Mouse (Mus musculus) gastrocnemius, adult 2 months (tissue): Measurements from ENCODE around the gene Chst15. TPM values are rescaled to one million over a fixed set of nuclear protein-coding genes. Genes with fewer than 3 reads are reported as not detected.

ENCODE experiments used
- DNase-seq: peaks from one replicate; pipeline ENCODE4 v3.0.0; 2022
- H3K27ac ChIP-seq: fragments of 200-600 bp; 2 replicates; pipeline ENCODE4 v1.8.1; 2022; ENCODE audit warnings: mild to moderate bottlenecking
- H3K4me3 ChIP-seq: fragments of 200-600 bp; 2 replicates; pipeline ENCODE4 v1.8.1; 2022; ENCODE audit warnings: mild to moderate bottlenecking, moderate library complexity
- CTCF ChIP-seq: fragments of 200-600 bp; IDR thresholded peaks from 2 replicates; pipeline ENCODE4 v1.8.1; 2022; ENCODE audit warnings: antibody characterized with exemption, mild to moderate bottlenecking, moderate library complexity
- intact Hi-C: fragments of 180-260 bp; cut with DNase I; formaldehyde crosslinking; loops from one replicate; pipeline ENCODE4 v1.15.1; 2025
- total RNA-seq, 2 experiments: library from RNA; stranded (reverse); gene quantifications; 2 replicates each; pipeline ENCODE4 v1.2.3; 2021

Chst15 gene
- total RNA-seq, 2 experiments from 2014 or later, result 2.6 to 3.0 TPM

DNA sequence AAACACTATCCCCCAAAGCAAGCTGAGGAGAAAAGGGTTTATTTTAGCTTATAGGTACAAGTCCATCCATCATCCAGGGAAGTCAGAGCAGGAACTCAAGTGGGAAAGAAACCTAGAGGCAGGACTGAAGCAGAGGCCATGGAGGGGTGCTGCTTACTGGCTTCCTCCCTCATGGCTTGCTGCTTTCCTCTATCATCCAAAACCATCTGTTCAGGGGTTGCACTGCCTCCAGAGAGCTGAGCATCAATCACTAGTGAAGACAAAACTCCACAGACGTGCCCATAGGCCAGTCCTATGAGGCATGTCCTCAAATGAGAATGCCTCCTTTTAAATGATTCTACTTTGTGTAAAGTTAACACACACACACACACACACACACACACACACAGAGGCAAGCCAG, 13.2 kb upstream of the Chst15 start:
- no peak overlapping the region for H3K27ac ChIP-seq
- intact Hi-C loops, result no loop called here
- H3K4me3 ChIP-seq, result no peak overlapping the region
- DNase-seq, result no peak
- no peak for TF ChIP-seq CTCF

DNA sequence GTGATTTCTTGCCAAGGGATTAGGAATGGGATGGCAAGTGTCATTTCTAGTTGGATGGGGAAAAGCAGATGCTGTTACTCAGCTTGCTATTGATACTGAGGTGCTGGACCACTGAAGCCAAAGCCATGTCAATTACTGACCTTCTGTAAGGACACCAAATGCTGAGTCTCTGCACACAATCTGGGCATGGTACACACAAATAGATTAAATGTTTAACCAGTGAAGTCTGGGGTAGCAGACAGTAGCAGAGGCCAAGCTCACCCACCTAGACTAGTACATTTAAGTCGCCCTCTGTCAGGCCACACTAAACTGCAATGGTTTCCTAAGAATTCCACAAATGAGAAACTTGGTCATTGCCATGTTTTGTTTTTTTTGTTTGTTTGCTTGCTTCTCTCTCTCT, 11.6 kb upstream of the Chst15 start:
- Histone ChIP-seq H3K4me3 (no peak overlapping the region), H3K27ac (no peak overlapping the region)
- DNase-seq, result no peak
- no peak for TF ChIP-seq CTCF
- intact Hi-C loops, result no loop called here

- H3K4me3 ChIP-seq, result no peak overlapping the region
- peak; percentile 57 for DNase-seq
- TF ChIP-seq CTCF, result no peak
- intact Hi-C loops, result no loop called here
- no peak overlapping the region for H3K27ac ChIP-seq
Measured at GRCm38 (mm10) chr7:132325549-132326331, 8.7 kb upstream of the Chst15 start.

DNA sequence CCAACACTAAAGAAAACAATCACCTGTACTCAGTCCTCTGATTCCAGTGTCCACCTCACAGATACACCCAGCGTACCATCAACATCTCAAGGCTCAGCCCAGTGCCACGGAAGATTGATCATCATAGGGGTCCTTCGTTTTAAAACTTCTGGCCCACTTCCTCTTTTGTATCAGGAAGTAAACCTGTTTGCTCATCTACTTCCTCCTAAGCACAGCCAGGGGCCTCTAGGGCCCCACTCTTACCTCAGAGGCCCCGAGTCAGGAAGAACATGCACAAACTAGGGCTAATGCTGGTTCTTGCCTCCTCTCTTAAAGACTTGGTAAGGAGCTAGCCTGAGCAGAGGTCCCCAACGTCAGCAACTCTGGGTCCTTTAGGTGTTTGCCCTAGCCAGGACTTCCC, 6.4 kb upstream of the Chst15 start:
- TF ChIP-seq CTCF, result no peak
- intact Hi-C loops, result no loop called here
- DNase-seq, result no peak
- Histone ChIP-seq H3K27ac (no peak overlapping the region), H3K4me3 (no peak overlapping the region)

DNA sequence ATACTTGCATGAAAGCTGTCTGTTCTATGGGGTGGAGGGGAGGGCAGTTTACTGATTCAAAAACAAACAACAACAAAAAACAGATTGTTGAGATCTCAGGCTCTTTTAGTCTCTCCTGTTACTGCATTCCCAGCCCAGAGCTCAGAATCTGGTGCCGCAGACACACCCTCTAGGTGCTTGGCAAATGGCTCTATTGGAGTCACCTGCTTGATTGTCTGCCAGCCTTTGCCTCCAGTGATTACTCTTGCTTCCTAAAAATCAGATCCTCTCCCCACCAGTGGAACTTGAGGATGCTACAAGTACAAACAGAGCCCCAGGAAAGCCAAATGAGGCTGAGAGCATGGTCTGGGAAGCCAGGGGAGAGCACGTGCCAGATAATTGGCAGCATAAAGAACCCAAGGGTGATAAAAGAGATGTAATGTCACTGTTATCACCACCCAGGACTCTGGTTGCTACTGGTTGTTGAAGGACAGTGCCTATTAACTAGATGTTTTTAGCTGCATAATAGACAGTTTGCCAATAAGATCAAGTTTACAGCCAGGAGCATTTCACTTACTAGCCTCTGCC, 4.4 kb upstream of the Chst15 start:
- TF ChIP-seq CTCF, result no peak
- Histone ChIP-seq H3K4me3 (no peak overlapping the region), H3K27ac (no peak overlapping the region)
- intact Hi-C loops, result no loop called here
- no peak for DNase-seq

GRCm38 (mm10) chr7:132316101-132317035, 660 bp downstream of the Chst15 start:
- DNase-seq, result peak; percentile 72

DNA sequence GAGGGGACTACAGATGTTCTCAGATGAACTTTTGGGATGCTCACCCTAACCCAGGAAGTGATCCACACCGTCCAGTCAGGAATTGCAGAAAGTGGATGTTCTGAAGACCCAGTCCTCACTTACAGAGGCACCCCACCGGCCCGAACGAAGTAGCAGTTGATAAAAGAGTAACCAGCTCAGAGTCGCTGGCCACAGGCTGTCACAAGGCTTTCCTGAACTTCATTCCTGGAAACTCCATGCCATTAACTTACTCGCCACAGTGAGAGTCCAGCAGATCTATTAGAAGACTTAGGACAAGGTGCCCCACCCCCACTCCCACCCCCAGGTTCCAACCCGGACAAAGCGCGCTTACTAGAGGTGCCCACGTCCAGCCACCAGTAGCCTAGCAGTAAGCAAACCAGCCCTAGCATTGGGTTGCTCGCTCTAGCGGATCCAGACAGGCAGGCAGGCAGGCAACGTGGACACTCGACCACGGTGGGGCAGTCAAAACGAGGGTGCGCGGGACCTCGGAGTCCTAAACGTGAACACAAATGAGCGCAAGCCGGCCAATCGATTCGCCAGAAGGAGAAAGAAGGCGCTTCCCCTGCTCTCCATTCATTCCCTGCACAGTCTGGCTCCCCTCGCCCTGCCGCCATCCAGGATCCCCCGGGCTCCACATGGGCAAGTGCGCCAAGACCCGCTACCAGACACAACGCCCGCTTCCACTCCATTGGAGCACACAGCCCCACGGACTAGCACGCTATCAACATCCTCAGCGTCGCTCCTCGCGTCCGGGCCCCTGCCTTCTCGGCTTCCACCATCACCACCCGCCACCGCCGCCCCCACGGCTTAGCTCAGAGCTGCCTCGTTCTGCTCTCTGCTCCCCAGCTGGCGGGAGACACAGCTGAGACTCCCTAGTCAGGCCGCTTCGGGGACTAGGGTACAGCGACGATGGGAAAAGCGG, 1.6 kb downstream of the Chst15 start:
- peak overlapping the region; percentile 91 for H3K4me3 ChIP-seq
- H3K27ac ChIP-seq, result peak overlapping the region; percentile 87
- intact Hi-C loops, result loop anchor here (1.0 kb wide), 4 partner anchors 89 to 236 kb away; no protein-coding TSS in a partner anchor
- peak; percentile 62 for TF ChIP-seq CTCF
- DNase-seq, result peak; percentile 83

More at GRCm38 (mm10) chr7:132316101-132317035, 660 bp downstream of the Chst15 start:
- TF ChIP-seq CTCF, result peak; percentile 55
- intact Hi-C loops, result loop anchor here (1.0 kb wide), 2 partner anchors 90 to 155 kb away; no protein-coding TSS in a partner anchor
- Histone ChIP-seq H3K27ac (peak overlapping the region; percentile 87), H3K4me3 (peak overlapping the region; percentile 91)

DNA sequence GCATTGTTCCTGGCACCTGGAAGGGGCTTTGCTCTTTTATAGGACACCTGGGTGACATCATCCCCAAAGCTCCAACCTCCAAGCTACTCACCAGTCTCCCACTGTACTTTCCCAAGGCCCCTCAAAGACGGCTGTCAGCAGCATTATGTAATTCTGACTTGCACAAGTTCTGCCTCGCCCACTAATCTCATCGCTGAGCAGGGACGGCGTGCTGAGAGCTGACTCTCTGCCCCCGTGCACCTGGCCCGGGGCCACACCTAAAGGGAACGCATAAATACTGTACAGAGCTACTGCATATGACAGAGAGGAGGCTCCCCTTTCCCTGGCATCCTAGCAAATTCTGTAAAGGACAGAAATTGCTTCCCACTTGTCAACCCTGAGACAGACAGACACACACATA, 4.6 kb downstream of the Chst15 start:
- intact Hi-C loops, result no loop called here

DNA sequence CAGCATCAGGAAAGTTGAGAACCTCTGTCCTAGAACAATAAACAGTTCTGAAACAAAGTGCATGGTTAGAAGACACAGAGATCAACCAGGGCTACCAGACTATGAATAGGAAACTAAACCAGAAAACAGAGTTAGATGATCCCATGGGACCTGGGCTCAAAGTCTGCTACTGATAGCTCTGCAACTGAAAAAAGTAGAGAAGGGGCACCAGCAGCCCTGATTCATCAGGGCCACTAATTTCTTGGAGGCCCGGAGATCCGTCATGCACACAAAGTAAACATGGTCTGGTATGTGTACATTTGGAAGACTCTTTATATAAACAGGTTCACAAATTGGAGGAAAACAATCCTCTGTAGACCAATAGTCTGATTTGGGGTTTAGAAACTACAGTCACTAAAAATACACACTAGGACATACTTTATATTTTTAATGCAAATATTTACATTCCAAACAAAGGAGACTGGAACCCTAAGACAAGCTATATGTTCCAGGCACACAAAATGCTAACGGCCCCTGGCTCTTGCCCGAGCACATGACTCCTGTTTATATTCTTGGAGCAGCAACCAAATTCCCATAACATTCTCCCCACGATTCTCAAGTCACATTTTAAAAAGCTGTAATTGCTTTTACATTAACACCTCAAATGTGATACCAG, 8.4 kb downstream of the Chst15 start:
- Histone ChIP-seq H3K4me3 (no peak overlapping the region), H3K27ac (no peak overlapping the region)
- no peak for TF ChIP-seq CTCF
- no peak for DNase-seq
- intact Hi-C loops, result no loop called here

More for the DNA sequence above, 4.6 kb downstream of the Chst15 start:
- H3K27ac ChIP-seq, result no peak overlapping the region
- H3K4me3 ChIP-seq, result no peak overlapping the region
- TF ChIP-seq CTCF, result no peak
- no peak for DNase-seq

- TF ChIP-seq CTCF, result no peak
- intact Hi-C loops, result no loop called here
- DNase-seq, result no peak
- H3K27ac ChIP-seq, result no peak overlapping the region
- no peak overlapping the region for H3K4me3 ChIP-seq
Measured at GRCm38 (mm10) chr7:132307722-132308271, 9.2 kb downstream of the Chst15 start.
